Mouse (Mus musculus): ENCODE results near the gene Akna.

Akna gene

DNA sequence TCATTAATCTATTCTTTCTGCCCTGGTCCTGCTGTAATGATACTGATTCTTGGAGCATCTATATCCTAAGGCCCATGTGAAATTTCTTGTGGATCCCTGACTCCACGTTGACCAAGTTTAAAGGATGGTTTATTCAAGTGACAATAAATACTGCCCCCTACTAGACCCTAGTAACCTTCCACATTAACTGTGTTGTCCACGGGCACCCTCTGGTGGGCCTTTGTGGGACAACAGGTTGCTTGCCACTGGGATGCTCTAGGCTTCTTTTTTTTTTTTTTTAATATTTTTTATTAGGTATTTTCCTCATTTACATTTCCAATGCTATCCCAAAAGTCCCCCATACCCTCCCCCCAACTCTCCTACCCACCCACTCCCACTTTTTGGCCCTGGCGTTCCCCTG lies 83.6 kb downstream of the Akna start:
- DNase-seq (ENCODE audit: low spot score): peak; percentile 70

Measured in adipocyte (in vitro differentiated cells).